Mouse (Mus musculus) testis, adult 2 months (tissue): ENCODE data around the gene Ttc28.

Experiments
- CTCF ChIP-seq: fragments of 200-500 bp; IDR thresholded peaks from 2 replicates; pipeline ENCODE4 v1.5.1; 2012; ENCODE audit warnings: low read depth, mild to moderate bottlenecking, inconsistent platforms, low read length, moderate library complexity; ENCODE audit not compliant: control insufficient read depth, insufficient read depth, insufficient replicate concordance
- POLR2A ChIP-seq: fragments of 200-500 bp; IDR thresholded peaks from 2 replicates; pipeline ENCODE4 v1.6.1; 2012; ENCODE audit warnings: low read depth, mild to moderate bottlenecking, inconsistent platforms, low read length, moderate library complexity; ENCODE audit not compliant: control insufficient read depth

DNA sequence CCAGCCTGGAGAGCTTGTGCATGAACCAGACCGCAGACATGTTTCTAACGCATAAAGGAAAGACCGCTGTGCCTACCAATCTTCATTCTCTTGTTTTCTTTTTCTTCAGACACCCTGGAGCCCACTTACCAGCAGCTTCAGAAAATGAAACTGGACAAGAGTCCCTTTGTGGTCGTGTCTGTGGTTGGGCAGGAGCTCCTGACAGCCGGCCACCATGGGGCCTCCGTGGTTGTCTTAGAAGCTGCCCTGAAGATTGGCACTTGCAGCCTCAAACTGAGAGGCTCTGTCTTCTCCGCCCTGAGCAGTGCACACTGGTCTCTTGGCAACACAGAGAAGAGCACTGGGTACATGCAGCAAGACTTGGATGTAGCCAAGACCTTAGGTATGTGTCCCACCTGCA is 221.0 kb downstream of the Ttc28 start:
- TF ChIP-seq CTCF (no peak), POLR2A (no peak)
